Mouse (Mus musculus) intestine, embryonic 15.5 days (tissue): Measurements from ENCODE around the gene Atp2a2. TPM values are rescaled to one million over a fixed set of nuclear protein-coding genes. Genes with fewer than 3 reads are reported as not detected.
A peak's percentile ranks its signal among the peaks of the same experiment; 100 is the strongest.

ENCODE experiments used
- ATAC-seq: fragments of 200-750 bp; cut with Nextera tagmentation; 2 replicates; pipeline ENCODE4 v1.8.0; 2017; ENCODE audit warnings: moderate TSS enrichment, moderate library complexity
- H3K27ac ChIP-seq: fragments of 300-500 bp; sonication (generic); 2 replicates; pipeline ENCODE4 v1.5.1; 2015; ENCODE audit warnings: mild to moderate bottlenecking, inconsistent platforms
- H3K27me3 ChIP-seq: fragments of 300-500 bp; sonication (generic); replicated peaks from 2 replicates; pipeline ENCODE4 v1.6.1; 2015; ENCODE audit warnings: inconsistent platforms
- H3K36me3 ChIP-seq: fragments of 300-500 bp; sonication (generic); 2 replicates; pipeline ENCODE4 v1.6.1; 2015; ENCODE audit warnings: inconsistent platforms
- H3K4me1 ChIP-seq: fragments of 300-500 bp; sonication (generic); replicated peaks from 2 replicates; pipeline ENCODE4 v1.6.1; 2015; ENCODE audit warnings: inconsistent platforms
- H3K4me2 ChIP-seq: fragments of 300-500 bp; sonication (generic); replicated peaks from 2 replicates; pipeline ENCODE4 v1.6.1; 2015; ENCODE audit warnings: mild to moderate bottlenecking, inconsistent platforms
- H3K4me3 ChIP-seq: fragments of 300-500 bp; sonication (generic); replicated peaks from 2 replicates; pipeline ENCODE4 v1.5.1; 2015; ENCODE audit warnings: inconsistent platforms
- H3K9ac ChIP-seq: fragments of 300-500 bp; sonication (generic); 2 replicates; pipeline ENCODE4 v1.6.1; 2015; ENCODE audit warnings: inconsistent platforms
- H3K9me3 ChIP-seq: fragments of 300-500 bp; sonication (generic); 2 replicates; pipeline ENCODE4 v1.6.1; 2016; ENCODE audit warnings: inconsistent platforms
- WGBS: fragments of 180-500 bp; shearing (Covaris S2); methylation state at CpG from one replicate; pipeline ENCODE4 v1.1.7; 2015; 5-methylcytosine and 5-hydroxymethylcytosine counted together
- polyA plus RNA-seq: library from polyadenylated mRNA; unstranded; fragments of >200 nt; fragmentation: Nextera tagmentation; extraction: Ambion mirVana; gene quantifications from 2 replicates; pipeline ENCODE4 v1.2.1, GENCODE M21; 2015

The Atp2a2 gene
- polyA plus RNA-seq, 1 experiment from 2014 or later, result 33.8 TPM

- no peak for ATAC-seq
- Histone ChIP-seq H3K27ac (peak overlapping the region; percentile 59), H3K36me3 (no peaks in the 10 kb centered on the region), H3K27me3 (no peaks in the 10 kb centered on the region), H3K4me1 (peaks cover 60% of the 10 kb centered on the region), H3K9ac (no peak overlapping the region), H3K9me3 (no peaks in the 10 kb centered on the region), H3K4me3 (no peak overlapping the region), H3K4me2 (no peak overlapping the region)
- WGBS, result 65% methylated on average over 3 of the region's 3 CpGs
Observed at GRCm38 (mm10) chr5:122528591-122528990, 26.6 kb upstream of the Atp2a2 start.

GRCm38 (mm10) chr5:122527761-122528160 lies 25.7 kb upstream of the Atp2a2 start:
- Histone ChIP-seq H3K4me1 (peaks cover 60% of the 10 kb centered on the region), H3K9me3 (no peaks in the 10 kb centered on the region), H3K4me3 (no peak overlapping the region), H3K36me3 (no peaks in the 10 kb centered on the region), H3K9ac (no peak overlapping the region), H3K27me3 (no peaks in the 10 kb centered on the region), H3K4me2 (peak overlapping the region; percentile 37; the same call in 1 of the 2 replicates), H3K27ac (peak overlapping the region; percentile 62; the same call in 1 of the 2 replicates)
- 45% methylated on average over 11 of the region's 11 CpGs for WGBS
- no peak for ATAC-seq

- no peaks in the 10 kb centered on the region for H3K27me3 ChIP-seq
- H3K4me2 ChIP-seq, result peak overlapping the region; percentile 37
- H3K9ac ChIP-seq, result no peak overlapping the region
- H3K4me3 ChIP-seq, result no peak overlapping the region
- H3K4me1 ChIP-seq, result peaks cover 60% of the 10 kb centered on the region
- H3K27ac ChIP-seq, result peak overlapping the region; percentile 62
- H3K9me3 ChIP-seq, result no peaks in the 10 kb centered on the region
- ATAC-seq, result peak; percentile 85
- WGBS, result 61% methylated on average over 15 of the region's 15 CpGs
- no peaks in the 10 kb centered on the region for H3K36me3 ChIP-seq
Observed at GRCm38 (mm10) chr5:122526878-122527730, 25.1 kb upstream of the Atp2a2 start.

GRCm38 (mm10) chr5:122526405-122526804 lies 24.4 kb upstream of the Atp2a2 start:
- Histone ChIP-seq H3K9me3 (no peaks in the 10 kb centered on the region), H3K9ac (no peak overlapping the region), H3K36me3 (no peaks in the 10 kb centered on the region), H3K4me1 (peaks cover 60% of the 10 kb centered on the region), H3K4me2 (peak overlapping the region; percentile 37), H3K27me3 (no peaks in the 10 kb centered on the region), H3K27ac (peak overlapping the region; percentile 62), H3K4me3 (no peak overlapping the region)
- no peak for ATAC-seq
- WGBS, result 90% methylated on average over 9 of the region's 9 CpGs

- Histone ChIP-seq H3K27me3 (no peaks in the 10 kb centered on the region), H3K9me3 (no peaks in the 10 kb centered on the region), H3K36me3 (no peaks in the 10 kb centered on the region), H3K4me3 (no peak overlapping the region), H3K4me2 (no peak overlapping the region; the same call in 1 of the 2 replicates), H3K27ac (peak overlapping the region; percentile 52), H3K9ac (peak overlapping the region; percentile 26), H3K4me1 (peaks cover 64% of the 10 kb centered on the region)
- 44% methylated on average over 14 of the region's 14 CpGs for WGBS
- no peak for ATAC-seq
Observed at GRCm38 (mm10) chr5:122525238-122525931, 23.4 kb upstream of the Atp2a2 start.

GRCm38 (mm10) chr5:122524854-122525237 lies 22.8 kb upstream of the Atp2a2 start:
- WGBS, result 59% methylated on average over 4 of the region's 4 CpGs
- no peak overlapping the region; the same call in 1 of the 2 replicates for H3K4me2 ChIP-seq

GRCm38 (mm10) chr5:122524244-122524643 lies 22.2 kb upstream of the Atp2a2 start:
- H3K4me3 ChIP-seq, result no peak overlapping the region
- WGBS, result 74% methylated on average over 3 of the region's 3 CpGs
- H3K9me3 ChIP-seq, result no peaks in the 10 kb centered on the region
- no peaks in the 10 kb centered on the region for H3K27me3 ChIP-seq
- no peak overlapping the region for H3K9ac ChIP-seq
- peaks cover 60% of the 10 kb centered on the region for H3K4me1 ChIP-seq
- no peaks in the 10 kb centered on the region for H3K36me3 ChIP-seq
- ATAC-seq, result no peak
- H3K4me2 ChIP-seq, result no peak overlapping the region
- no peak overlapping the region for H3K27ac ChIP-seq

More at GRCm38 (mm10) chr5:122524854-122525237, 22.8 kb upstream of the Atp2a2 start:
- no peak overlapping the region for H3K4me3 ChIP-seq
- no peaks in the 10 kb centered on the region for H3K27me3 ChIP-seq
- H3K9me3 ChIP-seq, result no peaks in the 10 kb centered on the region
- peak overlapping the region; percentile 52 for H3K27ac ChIP-seq
- no peaks in the 10 kb centered on the region for H3K36me3 ChIP-seq
- peaks cover 62% of the 10 kb centered on the region for H3K4me1 ChIP-seq
- ATAC-seq, result no peak
- peak overlapping the region; percentile 26 for H3K9ac ChIP-seq

GRCm38 (mm10) chr5:122521130-122521473 lies 19.1 kb upstream of the Atp2a2 start:
- peaks cover 57% of the 10 kb centered on the region for H3K4me1 ChIP-seq
- no peak overlapping the region for H3K4me3 ChIP-seq
- H3K27ac ChIP-seq, result no peak overlapping the region
- H3K27me3 ChIP-seq, result no peaks in the 10 kb centered on the region
- no peak overlapping the region for H3K9ac ChIP-seq
- no peak overlapping the region for H3K4me2 ChIP-seq
- no peaks in the 10 kb centered on the region for H3K36me3 ChIP-seq
- WGBS, result 57% methylated on average over 3 of the region's 3 CpGs
- ATAC-seq, result no peak
- H3K9me3 ChIP-seq, result no peaks in the 10 kb centered on the region

GRCm38 (mm10) chr5:122520254-122521129 lies 18.5 kb upstream of the Atp2a2 start:
- H3K4me2 ChIP-seq, result no peak overlapping the region
- no peaks in the 10 kb centered on the region for H3K27me3 ChIP-seq
- H3K4me1 ChIP-seq, result peaks cover 52% of the 10 kb centered on the region
- H3K27ac ChIP-seq, result no peak overlapping the region
- WGBS, result 51% methylated on average over 23 of the region's 23 CpGs
- H3K36me3 ChIP-seq, result no peaks in the 10 kb centered on the region
- H3K9me3 ChIP-seq, result no peaks in the 10 kb centered on the region
- ATAC-seq, result no peak; the same call in 1 of the 2 replicates
- H3K9ac ChIP-seq, result no peak overlapping the region
- no peak overlapping the region for H3K4me3 ChIP-seq

- Histone ChIP-seq H3K36me3 (no peaks in the 10 kb centered on the region), H3K9me3 (no peaks in the 10 kb centered on the region), H3K4me1 (peaks cover 42% of the 10 kb centered on the region), H3K9ac (no peak overlapping the region), H3K27me3 (no peaks in the 10 kb centered on the region), H3K27ac (peak overlapping the region; percentile 61), H3K4me2 (0 out of 2 replicates have a peak overlapping the region, but pooled peaks have one; percentile 6), H3K4me3 (no peak overlapping the region)
- ATAC-seq, result peak; percentile 52
- WGBS, result 37% methylated on average over 7 of the region's 7 CpGs
Observed at GRCm38 (mm10) chr5:122519043-122519660, 17.1 kb upstream of the Atp2a2 start.

GRCm38 (mm10) chr5:122518247-122518646 lies 16.2 kb upstream of the Atp2a2 start:
- no peak overlapping the region for H3K4me3 ChIP-seq
- ATAC-seq, result no peak
- H3K4me1 ChIP-seq, result peaks cover 49% of the 10 kb centered on the region
- WGBS, result 36% methylated on average over 8 of the region's 8 CpGs
- no peak overlapping the region for H3K4me2 ChIP-seq
- H3K9ac ChIP-seq, result no peak overlapping the region
- no peaks in the 10 kb centered on the region for H3K27me3 ChIP-seq
- no peak overlapping the region for H3K27ac ChIP-seq
- H3K36me3 ChIP-seq, result no peaks in the 10 kb centered on the region
- no peaks in the 10 kb centered on the region for H3K9me3 ChIP-seq
